Mouse (Mus musculus) right cerebral cortex, postnatal 25 days (tissue): ENCODE measurements around the gene Tbr1.
A peak's percentile ranks its signal among the peaks of the same experiment; 100 is the strongest.

Source experiments
- DNase-seq: peaks from one replicate; pipeline ENCODE4 v3.0.0; 2022

Gene Tbr1

GRCm38 (mm10) chr2:61802656-61803251 lies at the start of gene Tbr1:
TSS of gene Tbr1 (plus strand) at chr2:61802930.
- DNase-seq: peak; percentile 43

DNA sequence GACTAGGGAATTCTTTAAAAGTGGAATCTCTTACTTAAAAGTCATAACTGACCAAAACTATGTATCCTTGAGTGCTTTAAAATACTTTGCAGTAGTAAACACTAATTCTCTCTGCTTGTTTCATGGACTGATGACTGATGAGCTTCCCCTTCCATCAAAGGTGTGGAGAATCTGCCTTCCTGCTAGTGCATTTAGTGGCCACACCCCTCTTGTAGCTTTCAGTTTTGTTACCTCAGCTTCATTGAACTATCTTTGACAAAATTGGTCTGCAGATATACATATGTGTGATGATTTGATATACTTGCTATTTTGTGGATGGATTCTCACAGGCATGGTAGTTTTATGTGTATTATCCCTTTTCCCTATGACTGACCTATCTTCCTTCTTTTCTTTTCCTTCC lies 47.7 kb upstream of the Tbr1 start:
- DNase-seq: no peak

- DNase-seq: no peak
These were observed 43.4 kb upstream of the Tbr1 start for GRCm38 (mm10) chr2:61759234-61759855.

DNA sequence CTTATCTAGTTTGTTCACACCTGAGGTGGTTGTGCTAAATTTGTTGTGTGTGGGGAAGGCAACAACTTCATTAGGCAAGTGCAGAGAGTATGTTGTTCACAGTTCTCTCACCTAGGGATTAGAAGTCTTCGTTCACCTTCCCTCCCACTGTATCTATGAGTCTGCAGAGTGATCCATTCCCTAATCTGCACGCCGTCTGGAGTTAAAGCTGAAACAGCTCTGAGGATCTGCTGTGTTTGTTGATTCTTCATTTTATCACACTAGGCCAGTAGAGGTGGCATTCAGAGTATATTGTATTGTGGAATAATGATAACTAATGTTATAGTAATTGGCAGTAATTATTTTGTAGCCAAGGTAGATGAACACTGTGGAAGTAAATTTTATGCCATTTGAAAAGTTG lies 42.7 kb upstream of the Tbr1 start:
- no peak for DNase-seq

DNA sequence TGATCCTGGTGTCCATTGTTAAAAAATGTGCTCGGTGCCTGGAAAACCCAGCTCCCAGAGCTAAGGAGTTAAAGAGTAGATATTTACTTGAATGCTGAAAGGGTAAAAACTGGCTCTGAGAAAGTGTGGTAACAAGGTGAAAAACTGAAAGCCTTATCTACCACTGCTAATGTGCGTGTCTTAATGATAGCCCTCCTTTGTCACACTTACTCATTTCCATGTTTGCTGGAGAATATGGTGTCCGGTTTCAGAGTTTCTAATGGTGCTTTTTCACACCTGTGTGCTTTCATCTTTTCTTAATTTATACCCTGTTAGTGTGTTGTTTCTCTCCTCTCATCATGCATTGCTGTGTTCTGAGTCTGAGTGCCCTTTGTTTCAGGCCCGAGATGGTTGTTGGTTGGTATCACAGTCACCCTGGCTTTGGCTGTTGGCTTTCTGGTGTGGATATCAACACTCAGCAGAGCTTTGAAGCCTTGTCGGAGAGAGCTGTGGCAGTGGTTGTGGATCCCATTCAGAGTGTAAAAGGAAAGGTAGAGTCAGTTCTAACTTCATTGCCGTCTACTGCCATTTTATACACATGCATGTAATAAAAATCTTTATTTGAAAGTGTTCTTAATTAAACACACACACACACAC lies 38.1 kb upstream of the Tbr1 start:
- no peak for DNase-seq

DNA sequence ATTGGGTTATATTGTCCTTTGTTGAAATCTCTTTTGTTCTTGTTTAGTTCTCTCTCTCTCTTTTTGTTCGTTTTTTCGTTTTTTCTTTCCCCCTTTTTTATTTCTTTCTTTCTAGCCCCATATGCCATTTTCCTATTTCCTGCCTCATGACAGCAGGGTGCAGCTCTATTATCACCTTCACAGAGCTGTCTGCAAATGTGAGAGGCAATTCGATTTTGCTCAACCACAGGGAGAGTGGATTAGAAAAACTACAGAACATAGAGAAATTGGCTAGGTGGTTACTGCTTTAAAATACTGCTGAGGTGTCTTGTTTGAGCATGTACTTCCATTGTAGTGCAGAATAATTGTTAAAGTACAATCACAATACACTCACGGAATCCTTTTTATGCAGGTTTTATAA lies 37.2 kb upstream of the Tbr1 start:
- no peak for DNase-seq

GRCm38 (mm10) chr2:61780794-61781193 lies 21.9 kb upstream of the Tbr1 start:
- DNase-seq: no peak

- no peak for DNase-seq
These were observed 7.8 kb upstream of the Tbr1 start for GRCm38 (mm10) chr2:61794960-61795359.

- no peak for DNase-seq
These were observed 4.7 kb upstream of the Tbr1 start for GRCm38 (mm10) chr2:61798048-61798447.

DNA sequence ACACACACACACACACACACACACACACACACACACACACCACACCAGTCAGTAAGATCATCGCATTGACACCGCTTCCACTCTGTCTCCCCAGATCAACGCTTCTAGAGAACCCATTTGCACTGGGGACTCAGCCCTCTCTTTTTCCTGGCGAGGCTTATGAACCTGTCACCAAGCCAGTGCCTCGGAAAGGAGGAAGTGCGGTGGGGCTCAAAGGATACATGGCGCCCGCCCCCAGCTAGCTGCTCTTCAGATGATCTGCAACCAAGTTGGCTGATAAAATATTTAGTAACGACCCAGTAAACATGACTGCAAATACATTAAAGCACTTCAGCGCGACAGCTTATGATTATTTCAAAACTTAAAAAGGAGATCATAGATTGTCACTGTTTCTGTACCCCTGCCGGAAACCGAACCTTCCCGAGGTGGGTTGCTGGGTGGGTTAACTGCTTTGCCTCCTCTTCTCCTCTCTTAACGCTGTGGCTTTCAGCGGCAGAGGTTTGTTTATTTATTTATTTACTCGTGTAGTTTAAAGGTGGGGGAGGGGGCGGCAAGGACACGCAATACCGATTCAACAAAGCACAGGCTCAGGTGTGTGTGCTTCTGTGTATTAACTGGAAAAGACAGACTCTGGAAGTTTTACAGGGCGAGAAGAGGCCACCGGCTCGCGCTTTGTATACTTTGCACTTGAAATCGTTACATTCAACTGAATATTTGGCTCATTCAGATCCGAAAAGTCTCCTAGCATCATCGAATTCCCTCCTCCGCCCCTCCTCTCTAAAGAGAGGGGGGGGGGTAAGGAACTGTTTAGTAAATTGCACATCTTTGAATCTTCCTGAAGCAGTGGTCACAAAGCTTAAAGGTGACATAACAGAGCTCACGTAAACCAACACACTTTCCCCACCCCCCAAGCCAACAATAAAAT lies 975 bp downstream of the Tbr1 start:
- peak; percentile 47 for DNase-seq

GRCm38 (mm10) chr2:61804382-61804840 lies 1.7 kb downstream of the Tbr1 start:
- DNase-seq: peak; percentile 59

- peak; percentile 54 for DNase-seq
These were observed 2.3 kb downstream of the Tbr1 start for GRCm38 (mm10) chr2:61804841-61805540.

DNA sequence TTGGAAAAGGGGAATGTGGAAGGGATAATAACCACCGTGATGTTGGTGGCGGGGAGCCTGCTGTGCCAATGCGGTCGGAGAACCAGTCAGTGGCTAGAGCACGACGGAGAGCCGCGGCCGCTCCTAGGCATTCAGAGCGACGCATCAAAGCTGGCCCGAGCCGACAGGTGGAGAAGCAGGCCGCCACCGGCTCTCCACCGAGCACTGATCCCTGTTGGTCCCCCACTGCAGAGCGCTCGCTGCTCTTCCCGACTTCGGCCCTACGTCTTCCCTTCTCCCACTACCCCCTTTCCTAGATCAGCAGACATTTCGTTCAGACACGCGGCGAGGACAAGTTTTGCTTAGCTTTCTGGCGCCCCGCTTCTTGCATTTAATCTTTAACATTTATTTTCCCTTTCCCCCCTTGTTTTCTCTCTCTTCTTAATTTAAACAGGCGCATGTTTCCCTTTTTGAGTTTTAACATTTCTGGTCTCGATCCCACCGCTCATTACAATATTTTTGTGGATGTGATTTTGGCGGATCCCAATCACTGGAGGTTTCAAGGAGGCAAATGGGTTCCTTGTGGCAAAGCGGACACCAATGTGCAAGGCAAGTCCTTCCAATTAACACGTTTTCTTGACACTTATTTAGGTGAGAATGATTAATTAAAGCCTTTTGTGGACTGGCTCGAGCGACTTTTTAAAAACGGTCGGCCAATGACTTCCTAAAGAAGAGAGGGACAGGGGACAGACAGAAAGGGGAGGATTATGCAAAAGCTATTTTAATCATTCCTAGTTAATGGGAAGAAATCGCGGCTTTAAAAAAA lies 3.0 kb downstream of the Tbr1 start:
- peak; percentile 48 for DNase-seq

DNA sequence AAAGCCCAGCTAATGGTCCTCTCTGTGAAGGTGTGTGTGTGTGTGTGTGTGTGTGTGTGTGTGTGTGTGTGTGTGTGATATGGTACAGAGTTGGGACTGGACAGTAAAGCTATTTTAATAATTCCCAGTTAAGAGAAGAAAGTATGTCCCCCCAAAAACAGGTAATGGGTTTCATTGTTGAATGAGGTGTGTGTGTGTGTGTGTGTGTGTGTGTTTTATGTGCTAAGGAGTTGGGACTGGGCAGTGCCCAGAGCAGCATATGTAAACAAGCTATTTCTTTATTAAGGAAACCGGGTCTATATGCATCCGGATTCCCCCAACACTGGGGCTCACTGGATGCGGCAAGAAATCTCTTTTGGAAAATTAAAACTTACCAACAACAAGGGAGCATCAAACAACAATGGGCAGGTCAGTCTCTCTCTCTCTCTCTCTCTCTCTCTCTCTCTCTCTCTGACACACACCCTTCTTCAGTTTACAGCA lies 3.7 kb downstream of the Tbr1 start:
- no peak for DNase-seq

- DNase-seq: peak; percentile 52
These were observed 4.4 kb downstream of the Tbr1 start for GRCm38 (mm10) chr2:61807151-61807550.

GRCm38 (mm10) chr2:61807781-61808180 lies 5.1 kb downstream of the Tbr1 start:
- DNase-seq: no peak

- no peak for DNase-seq
These were observed 6.0 kb downstream of the Tbr1 start for GRCm38 (mm10) chr2:61808776-61809175.

DNA sequence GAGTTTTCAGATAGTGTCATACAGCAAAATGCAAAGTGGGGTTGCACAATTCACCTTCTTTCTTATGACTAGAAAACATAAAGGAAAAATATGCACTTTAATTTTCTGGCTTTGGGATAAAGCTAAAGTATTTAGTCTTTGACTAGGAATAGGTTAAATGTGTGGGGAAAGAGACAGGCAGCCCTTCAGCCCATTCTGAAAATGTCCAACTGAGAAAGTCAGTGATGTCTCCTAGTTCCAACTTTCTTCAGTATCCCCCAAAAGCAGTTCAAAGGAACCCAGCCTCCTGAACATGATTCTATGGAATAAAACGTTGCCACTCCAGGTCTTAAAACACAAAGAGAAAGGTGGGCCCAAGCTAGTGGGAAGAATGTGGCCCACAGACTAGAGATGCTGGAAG lies 6.7 kb downstream of the Tbr1 start:
- DNase-seq: no peak

DNA sequence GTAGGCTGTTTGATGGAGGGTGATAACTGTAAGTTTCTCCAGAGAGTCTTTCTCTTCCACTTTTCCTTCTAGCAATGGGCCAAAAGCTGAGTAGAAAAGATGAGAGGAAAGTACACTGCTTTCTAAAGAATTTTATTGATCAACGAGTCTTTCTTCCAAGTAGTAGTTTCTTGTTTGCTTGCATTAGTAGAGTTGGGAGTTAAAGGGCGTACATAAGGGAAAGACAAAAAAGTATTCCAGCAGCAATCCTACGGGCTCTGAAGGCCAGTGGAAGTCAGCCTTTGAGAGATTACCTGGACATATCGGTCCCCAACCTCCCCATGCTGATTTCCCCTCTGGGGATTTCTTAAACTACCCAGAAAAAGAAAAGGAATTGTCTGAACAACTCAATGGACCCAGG lies 8.0 kb downstream of the Tbr1 start:
- no peak for DNase-seq

DNA sequence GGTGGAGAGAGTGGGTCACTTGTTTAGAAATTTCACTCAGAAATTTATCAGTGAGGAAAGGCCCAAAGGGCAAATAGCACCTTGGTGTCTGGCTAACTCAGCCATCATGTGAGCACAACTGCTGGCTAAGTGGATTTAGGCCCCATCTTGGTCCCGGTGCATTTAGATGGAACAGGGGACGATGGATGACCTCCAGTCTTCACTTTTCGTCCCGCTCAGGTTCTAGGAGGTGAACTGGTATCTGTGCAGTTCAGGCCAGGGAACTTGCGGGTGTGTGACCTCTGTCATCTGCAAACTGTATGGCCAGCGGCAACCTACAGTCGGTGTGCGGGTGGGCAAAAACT lies 8.4 kb downstream of the Tbr1 start:
- DNase-seq: no peak

- peak; percentile 51 for DNase-seq
These were observed 9.0 kb downstream of the Tbr1 start for GRCm38 (mm10) chr2:61811507-61812421.
